Mouse (Mus musculus) kidney, postnatal 0 days (tissue): ENCODE measurements around the gene Vps37d. TPM values are rescaled to one million over a fixed set of nuclear protein-coding genes. Genes with fewer than 3 reads are reported as not detected.
A peak's percentile ranks its signal among the peaks of the same experiment; 100 is the strongest.

Experiments
- ATAC-seq: fragments of 200-750 bp; cut with Nextera tagmentation; replicated peaks from 2 replicates; pipeline ENCODE4 v1.8.0; 2017; ENCODE audit warnings: low read depth, moderate number of reproducible peaks, moderate TSS enrichment, moderate library complexity; ENCODE audit not compliant: low FRiP score
- DNase-seq: peaks from one replicate; pipeline ENCODE4 v3.0.0-alpha.2; 2016; ENCODE audit warnings: low spot score
- H3K27ac ChIP-seq: fragments of 300-500 bp; sonication (generic); 2 replicates; pipeline ENCODE4 v1.5.1; 2014; ENCODE audit warnings: mild to moderate bottlenecking
- H3K27me3 ChIP-seq: fragments of 300-500 bp; sonication (generic); 2 replicates; pipeline ENCODE4 v1.6.1; 2014; ENCODE audit warnings: low read length, mixed read lengths; ENCODE audit not compliant: insufficient read depth
- H3K36me3 ChIP-seq: fragments of 300-500 bp; sonication (generic); 2 replicates; pipeline ENCODE4 v1.6.1; 2014; ENCODE audit warnings: low read length, mixed read lengths; ENCODE audit not compliant: insufficient read depth
- H3K4me1 ChIP-seq: fragments of 300-500 bp; sonication (generic); replicated peaks from 2 replicates; pipeline ENCODE4 v1.6.1; 2014; ENCODE audit warnings: antibody characterized with exemption, low read length, mixed read lengths; ENCODE audit not compliant: insufficient read depth
- H3K4me2 ChIP-seq: fragments of 300-500 bp; sonication (generic); 2 replicates; pipeline ENCODE4 v1.6.1; 2014; ENCODE audit warnings: mild to moderate bottlenecking, low read length, moderate library complexity, mixed read lengths
- H3K4me3 ChIP-seq: fragments of 300-500 bp; sonication (generic); replicated peaks from 2 replicates; pipeline ENCODE4 v1.5.1; 2014; ENCODE audit warnings: low read depth, low read length
- H3K9ac ChIP-seq: fragments of 300-500 bp; sonication (generic); 2 replicates; pipeline ENCODE4 v1.6.1; 2014; ENCODE audit warnings: low read depth, low read length
- H3K9me3 ChIP-seq: fragments of 300-500 bp; sonication (generic); replicated peaks from 2 replicates; pipeline ENCODE4 v1.6.1; 2016; ENCODE audit warnings: low read length, inconsistent platforms, mixed read lengths
- CTCF ChIP-seq: IDR thresholded peaks from 2 replicates; pipeline ENCODE4 v1.5.1; 2016; ENCODE audit warnings: antibody characterized with exemption, low read depth, mild to moderate bottlenecking, moderate library complexity
- WGBS: fragments of 180-500 bp; shearing (Covaris S2); extraction: QIAGEN DNeasy Blood & Tissue Kit; methylation state at CpG from one replicate; pipeline ENCODE4 v1.1.7; 2014; 5-methylcytosine and 5-hydroxymethylcytosine counted together
- polyA plus RNA-seq: library from polyadenylated mRNA; unstranded; fragments of >200 nt; fragmentation: Nextera tagmentation; extraction: Ambion mirVana; gene quantifications from 2 replicates; pipeline ENCODE4 v1.2.1, GENCODE M21; 2015

The Vps37d gene
- 9.9 and 12.5 TPM in 2 replicates for polyA plus RNA-seq

- TF ChIP-seq CTCF: peak; percentile 87
- H3K4me2 ChIP-seq: peak within 1 kb of the TSS; percentile 91
- peak within 1 kb of the TSS; percentile 98 for H3K4me3 ChIP-seq
- no peaks in the 10 kb centered on the region for H3K27me3 ChIP-seq
- H3K9ac ChIP-seq: peak within 1 kb of the TSS; percentile 96
- peaks cover 2% of the 10 kb centered on the region; the same call in 1 of the 2 replicates for H3K36me3 ChIP-seq
- no peaks in the 10 kb centered on the region; the same call in 1 of the 2 replicates for H3K4me1 ChIP-seq
- no peaks in the 10 kb centered on the region for H3K9me3 ChIP-seq
- ATAC-seq (peak; percentile 80), DNase-seq (peak; percentile 91)
- WGBS: under 1% methylated on average over 61 of the region's 83 CpGs
- peak within 1 kb of the TSS; percentile 90 for H3K27ac ChIP-seq
These were observed at the start of gene Vps37d for GRCm38 (mm10) chr5:135077564-135078481. TSS of gene Vps37d (minus strand) at chr5:135078266.

- Histone ChIP-seq H3K4me3 (no peak overlapping the region), H3K36me3 (no peaks in the 10 kb centered on the region), H3K4me2 (no peak overlapping the region), H3K9me3 (no peaks in the 10 kb centered on the region), H3K27me3 (no peaks in the 10 kb centered on the region; the same call in 1 of the 2 replicates), H3K4me1 (no peaks in the 10 kb centered on the region), H3K27ac (no peak overlapping the region), H3K9ac (no peak overlapping the region)
- ATAC-seq (no peak), DNase-seq (no peak)
- WGBS: 84% methylated on average over 6 of the region's 6 CpGs
- no peak for TF ChIP-seq CTCF
These were observed 49.6 kb upstream of the Vps37d start for GRCm38 (mm10) chr5:135127669-135128068.

- no peak overlapping the region for H3K9ac ChIP-seq
- no peak for TF ChIP-seq CTCF
- DNase-seq: no peak
- no peaks in the 10 kb centered on the region for H3K9me3 ChIP-seq
- ATAC-seq: no peak
- no peak overlapping the region for H3K4me3 ChIP-seq
- H3K27ac ChIP-seq: no peak overlapping the region
- no peaks in the 10 kb centered on the region for H3K36me3 ChIP-seq
- WGBS: 71% methylated on average over 6 of the region's 6 CpGs
- no peaks in the 10 kb centered on the region for H3K4me1 ChIP-seq
- no peaks in the 10 kb centered on the region for H3K27me3 ChIP-seq
- no peak overlapping the region for H3K4me2 ChIP-seq
These were observed 48.1 kb upstream of the Vps37d start for GRCm38 (mm10) chr5:135126121-135126520.

- no peaks in the 10 kb centered on the region for H3K4me1 ChIP-seq
- H3K4me2 ChIP-seq: no peak overlapping the region
- peak; percentile 52 for TF ChIP-seq CTCF
- 69% methylated on average over 4 of the region's 4 CpGs for WGBS
- H3K27ac ChIP-seq: no peak overlapping the region
- no peak overlapping the region for H3K9ac ChIP-seq
- H3K4me3 ChIP-seq: no peak overlapping the region
- no peaks in the 10 kb centered on the region for H3K9me3 ChIP-seq
- H3K27me3 ChIP-seq: no peaks in the 10 kb centered on the region
- no peak for DNase-seq
- no peak for ATAC-seq
- H3K36me3 ChIP-seq: no peaks in the 10 kb centered on the region
These were observed 42.7 kb upstream of the Vps37d start for GRCm38 (mm10) chr5:135120753-135121152.

GRCm38 (mm10) chr5:135118589-135119081 lies 40.6 kb upstream of the Vps37d start:
- H3K4me3 ChIP-seq: no peak overlapping the region
- peak; percentile 86 for DNase-seq
- 0 out of 2 replicates have a peak, but pooled peaks have one; percentile 52 for ATAC-seq
- H3K27me3 ChIP-seq: no peaks in the 10 kb centered on the region
- peak; percentile 88 for TF ChIP-seq CTCF
- no peak overlapping the region for H3K4me2 ChIP-seq
- H3K9ac ChIP-seq: no peak overlapping the region
- no peaks in the 10 kb centered on the region for H3K9me3 ChIP-seq
- H3K27ac ChIP-seq: no peak overlapping the region
- WGBS: 22% methylated on average over 6 of the region's 6 CpGs
- no peaks in the 10 kb centered on the region for H3K4me1 ChIP-seq
- no peaks in the 10 kb centered on the region for H3K36me3 ChIP-seq

GRCm38 (mm10) chr5:135115241-135115640 lies 37.2 kb upstream of the Vps37d start:
- Histone ChIP-seq H3K36me3 (no peaks in the 10 kb centered on the region), H3K9ac (no peak overlapping the region), H3K9me3 (no peaks in the 10 kb centered on the region), H3K4me2 (no peak overlapping the region), H3K27ac (no peak overlapping the region), H3K4me1 (no peaks in the 10 kb centered on the region), H3K4me3 (no peak overlapping the region), H3K27me3 (no peaks in the 10 kb centered on the region)
- WGBS: 83% methylated on average over 8 of the region's 8 CpGs
- DNase-seq (no peak), ATAC-seq (no peak)
- TF ChIP-seq CTCF: no peak
